Mouse (Mus musculus) G1E (cell line): ENCODE measurements around the gene Gm43552.

Experiments used
- CTCF ChIP-seq: IDR thresholded peaks from 2 replicates; pipeline ENCODE4 v1.5.1; 2012; ENCODE audit warnings: low read depth, low read length, inconsistent platforms, mixed read lengths
- POLR2AphosphoS5 ChIP-seq: IDR thresholded peaks from 2 replicates; pipeline ENCODE4 v1.6.1; 2012; ENCODE audit warnings: low read depth, low read length, inconsistent platforms; ENCODE audit not compliant: insufficient replicate concordance
- TAL1 ChIP-seq: conservative IDR thresholded peaks from 2 replicates; pipeline ENCODE4 v1.6.1; 2012; ENCODE audit warnings: low read depth, low read length, inconsistent platforms, mixed read lengths

DNA sequence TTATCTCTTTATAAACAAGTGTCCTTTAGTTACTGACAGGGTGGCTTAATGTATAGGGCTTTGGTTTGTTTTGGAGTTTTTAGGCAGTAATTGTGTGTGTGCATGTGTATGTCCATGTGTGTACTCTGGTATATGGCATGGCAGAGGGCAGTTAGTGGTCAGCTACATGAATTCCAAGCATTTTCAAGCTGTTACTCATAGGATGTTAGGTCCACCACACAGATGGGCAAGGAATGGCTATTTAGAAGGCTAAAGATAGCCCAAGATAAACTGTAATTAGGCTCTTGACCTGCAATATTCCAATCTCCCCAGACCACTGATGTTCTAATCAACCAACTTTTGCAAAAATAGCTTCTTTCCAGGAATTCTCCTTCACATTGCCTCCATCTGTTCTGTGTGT lies 54.6 kb downstream of the Gm43552 start:
- no peak for TF ChIP-seq CTCF
- TF ChIP-seq TAL1: no peak
- TF ChIP-seq POLR2AphosphoS5: no peak
